Mouse (Mus musculus): ENCODE data around the gene Chsy1. TPM values are rescaled to one million over a fixed set of nuclear protein-coding genes. Genes with fewer than 3 reads are reported as not detected.

Gene Chsy1
- polyA plus RNA-seq, 1 experiment from 2014 or later = 13.9 TPM

Other genes starting within 250 kb of the Chsy1 start
- gene Pcsk6, start 247.8 kb upstream of the Chsy1 start, polyA plus RNA-seq (2015; fragmentation: Nextera tagmentation; extraction: Ambion mirVana) = 1.9 and 2.0 TPM in 2 replicates
- gene Gm45213, start 65.9 kb upstream of the Chsy1 start, polyA plus RNA-seq (2015; fragmentation: Nextera tagmentation; extraction: Ambion mirVana) = not detected in 2 replicates
- 159 and 167 TPM in 2 replicates for gene Snrpa1, start 50.5 kb upstream of the Chsy1 start, polyA plus RNA-seq (2015; fragmentation: Nextera tagmentation; extraction: Ambion mirVana)
- gene Selenos, start 29.9 kb upstream of the Chsy1 start, polyA plus RNA-seq (2015; fragmentation: Nextera tagmentation; extraction: Ambion mirVana) = 111 and 125 TPM in 2 replicates